ENCODE assay signal across 11 mouse cellular contexts in the genomic region with DNA sequence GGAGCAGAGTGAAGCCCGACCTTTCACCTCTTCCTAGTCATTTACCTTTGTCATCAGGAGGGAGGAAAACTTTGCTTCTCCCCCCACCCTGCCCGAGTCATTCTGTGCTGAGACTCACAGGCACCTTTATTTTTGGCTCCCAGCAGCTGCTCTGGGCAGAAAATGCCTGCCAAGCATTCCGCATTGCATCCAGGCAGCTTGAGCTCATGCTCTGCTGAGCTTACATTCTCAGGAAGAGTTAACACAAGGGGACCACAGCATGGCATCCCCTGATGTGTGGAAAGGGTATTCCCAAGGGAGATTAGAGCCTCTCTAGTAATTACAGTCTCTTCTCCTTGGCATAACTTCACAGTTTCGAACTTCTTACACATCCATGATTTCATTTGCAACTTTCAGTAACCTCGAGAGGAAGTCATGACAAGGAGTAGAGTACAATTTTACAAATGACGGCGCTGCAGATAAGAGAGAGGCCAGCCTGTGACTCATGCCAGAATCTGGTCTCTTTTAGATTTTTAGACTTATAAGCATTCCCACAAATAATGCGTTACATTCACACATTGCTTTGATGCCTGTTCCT.
A peak's percentile ranks its signal among the peaks of the same experiment; 100 is the strongest.
DNase-seq lines count a peak whose midpoint lies in the region; ATAC-seq and TF ChIP-seq lines count a peak whose summit lies in the region.
"Had no signal": no experiment of that assay in that cellular context is flagged by ENCODE, and none has a peak within 500 bp of the region (broad histone marks: within the 10 kb centered on the region; RNA-seq: fewer than 3 reads in every experiment).

No protein-coding gene starts in this region.

- WGBS in midbrain, postnatal 0 days, result 60% methylated on average over 8 of the region's 8 CpGs
- 63% methylated on average over 8 of the region's 8 CpGs for WGBS in midbrain, embryonic 10.5 days
- 73% methylated on average over 8 of the region's 8 CpGs for WGBS in thymus, adult 2 months
- 63% methylated on average over 8 of the region's 8 CpGs for WGBS in hindbrain, embryonic 12.5 days

- H3K9ac ChIP-seq in midbrain, postnatal 0 days (replicated peaks; ENCODE audit: low read length, poor library complexity, severe bottlenecking), result no peak overlapping the region
- no peak overlapping the region for H3K9ac ChIP-seq in hindbrain, embryonic 12.5 days
- H3K9ac ChIP-seq: embryonic facial prominence, embryonic 13.5 days had no signal

- no peak for TF ChIP-seq POLR2A in thymus, adult 2 months (IDR thresholded peaks at IDR 0.05; ENCODE audit: control insufficient read depth, extremely low read depth, insufficient read depth, low read length, poor library complexity)

- no peaks in the 10 kb centered on the region for H3K9me3 ChIP-seq in midbrain, postnatal 0 days (ENCODE audit: low read length)
- no peaks in the 10 kb centered on the region for H3K9me3 ChIP-seq in midbrain, embryonic 10.5 days (replicated peaks)
- H3K9me3 ChIP-seq in hindbrain, embryonic 12.5 days (replicated peaks), result no peaks in the 10 kb centered on the region
- H3K9me3 ChIP-seq: embryonic facial prominence, embryonic 13.5 days; megakaryocyte, embryonic 14.5 days had no signal

- no peak for TF ChIP-seq CTCF in midbrain, postnatal 0 days (IDR thresholded peaks at IDR 0.05)
- TF ChIP-seq CTCF in thymus, adult 2 months (IDR thresholded peaks at IDR 0.05; ENCODE audit: borderline replicate concordance, control insufficient read depth, extremely low read depth, insufficient read depth, low read length, poor library complexity), result no peak

- no peak overlapping the region for H3K27ac ChIP-seq in midbrain, postnatal 0 days (ENCODE audit: low read depth, low read length)
- H3K27ac ChIP-seq in midbrain, embryonic 10.5 days (replicated peaks), result no peak overlapping the region
- H3K27ac ChIP-seq in thymus, adult 2 months (ENCODE audit: control insufficient read depth, insufficient read depth, low read length), result no peak overlapping the region
- H3K27ac ChIP-seq in hindbrain, embryonic 12.5 days, result no peak overlapping the region
- H3K27ac ChIP-seq: embryonic facial prominence, embryonic 13.5 days; kidney, postnatal 0 days had no signal

- 0 out of 2 replicates have a peak, but pooled peaks cover 3% of the 10 kb centered on the region for H3K4me1 ChIP-seq in midbrain, postnatal 0 days (ENCODE audit: insufficient read depth, low read length)
- peaks cover 5% of the 10 kb centered on the region for H3K4me1 ChIP-seq in midbrain, embryonic 10.5 days
- no peaks in the 10 kb centered on the region for H3K4me1 ChIP-seq in thymus, adult 2 months (replicated peaks; ENCODE audit: control insufficient read depth, insufficient read depth, low read length)
- no peaks in the 10 kb centered on the region for H3K4me1 ChIP-seq in hindbrain, embryonic 12.5 days
- H3K4me1 ChIP-seq: megakaryocyte, embryonic 14.5 days had no signal

- no peak overlapping the region for H3K4me3 ChIP-seq in midbrain, postnatal 0 days (ENCODE audit: low read depth, low read length)
- H3K4me3 ChIP-seq in midbrain, embryonic 10.5 days, result no peak overlapping the region
- no peak overlapping the region for H3K4me3 ChIP-seq in thymus, adult 2 months (ENCODE audit: control insufficient read depth, insufficient read depth, low read length)
- no peak overlapping the region for H3K4me3 ChIP-seq in hindbrain, embryonic 12.5 days
- H3K4me3 ChIP-seq: embryonic facial prominence, embryonic 13.5 days; megakaryocyte, embryonic 14.5 days had no signal

- H3K36me3 ChIP-seq in midbrain, postnatal 0 days (ENCODE audit: insufficient read depth, low read length), result no peaks in the 10 kb centered on the region
- no peaks in the 10 kb centered on the region for H3K36me3 ChIP-seq in midbrain, embryonic 10.5 days
- H3K36me3 ChIP-seq in thymus, adult 2 months (ENCODE audit: control insufficient read depth, insufficient read depth, low read length), result no peaks in the 10 kb centered on the region
- no peaks in the 10 kb centered on the region for H3K36me3 ChIP-seq in hindbrain, embryonic 12.5 days
- H3K36me3 ChIP-seq: embryonic facial prominence, embryonic 13.5 days had no signal

- ATAC-seq in midbrain, postnatal 0 days (ENCODE audit: low FRiP score), result no peak
- no peak for ATAC-seq in hindbrain, embryonic 12.5 days (ENCODE audit: low FRiP score)

- peak; percentile 26 to 75 for DNase-seq in adrenal gland, adult (ENCODE audit: inconsistent age in 2 of 2, low spot score in 1 of 2)
- no peak for DNase-seq in adrenal gland, postnatal 4 days (ENCODE audit: low spot score in 2 of 2)
- DNase-seq in midbrain, postnatal 0 days (ENCODE audit: low spot score), result peak; percentile 47
- DNase-seq in midbrain, embryonic 10.5 days (ENCODE audit: low spot score), result no peak
- peak; percentile 15 to 25 for DNase-seq in layer of hippocampus, postnatal 36 days
- peak; percentile 51 for DNase-seq in right cerebral cortex, postnatal 4 days
- no peak for DNase-seq in thymus, adult 2 months

- H3K4me2 ChIP-seq in midbrain, postnatal 0 days (ENCODE audit: low read depth, low read length, poor library complexity, severe bottlenecking), result no peak overlapping the region
- no peak overlapping the region for H3K4me2 ChIP-seq in hindbrain, embryonic 12.5 days (replicated peaks)
- H3K4me2 ChIP-seq: embryonic facial prominence, embryonic 13.5 days had no signal

- no peaks in the 10 kb centered on the region for H3K27me3 ChIP-seq in midbrain, postnatal 0 days (ENCODE audit: insufficient read depth, low read length)
- no peaks in the 10 kb centered on the region for H3K27me3 ChIP-seq in midbrain, embryonic 10.5 days (ENCODE audit: low read depth, poor library complexity, severe bottlenecking)
- no peaks in the 10 kb centered on the region for H3K27me3 ChIP-seq in thymus, adult 2 months (ENCODE audit: control insufficient read depth, insufficient read depth, low read length)
- H3K27me3 ChIP-seq in hindbrain, embryonic 12.5 days, result no peaks in the 10 kb centered on the region
- H3K27me3 ChIP-seq: embryonic facial prominence, embryonic 13.5 days; megakaryocyte, embryonic 14.5 days had no signal

Comparison
In these comparisons a context has a peak if more than half of its experiments do, and no peak if none do; other contexts are left out.
1. DNase-seq: peak in adrenal gland, adult (2 of 2), midbrain, postnatal 0 days (single experiment), layer of hippocampus, postnatal 36 days (2 of 2) and right cerebral cortex, postnatal 4 days (single experiment); none in adrenal gland, postnatal 4 days (0 of 2), midbrain, embryonic 10.5 days (single experiment) and thymus, adult 2 months (single experiment).